Mouse (Mus musculus) kidney, postnatal 14 days (tissue): ENCODE data around the gene Ric8b.
A peak's percentile ranks its signal among the peaks of the same experiment; 100 is the strongest.

ENCODE experiments used
- DNase-seq: peaks from one replicate; pipeline ENCODE4 v3.0.0; 2022; ENCODE audit warnings: mixed read lengths

Ric8b gene

GRCm38 (mm10) chr10:85007861-85008840 lies 90.7 kb downstream of the Ric8b start:
- DNase-seq = no peak

- no peak for DNase-seq
Observed at GRCm38 (mm10) chr10:85011066-85011465, 93.7 kb downstream of the Ric8b start.

- peak; percentile 53 for DNase-seq
Observed at GRCm38 (mm10) chr10:85013464-85013863, 96.0 kb downstream of the Ric8b start.

- DNase-seq = no peak
Observed at GRCm38 (mm10) chr10:85013924-85014428, 96.6 kb downstream of the Ric8b start.

- DNase-seq = no peak
Observed at GRCm38 (mm10) chr10:85014456-85014976, 97.1 kb downstream of the Ric8b start.

- no peak for DNase-seq
Observed at GRCm38 (mm10) chr10:85022647-85023312, 105.4 kb downstream of the Ric8b start.

GRCm38 (mm10) chr10:85023313-85023666 lies 105.9 kb downstream of the Ric8b start:
- no peak for DNase-seq

- DNase-seq = no peak
Observed at GRCm38 (mm10) chr10:85025799-85026424, 108.5 kb downstream of the Ric8b start.

- DNase-seq = no peak
Observed at GRCm38 (mm10) chr10:85027619-85028175, 110.3 kb downstream of the Ric8b start.

- no peak for DNase-seq
Observed at GRCm38 (mm10) chr10:85035131-85035725, 117.8 kb downstream of the Ric8b start.

- no peak for DNase-seq
Observed at GRCm38 (mm10) chr10:85038147-85038546, 120.7 kb downstream of the Ric8b start.

GRCm38 (mm10) chr10:85038852-85039251 lies 121.4 kb downstream of the Ric8b start:
- no peak for DNase-seq

GRCm38 (mm10) chr10:85044191-85044711 lies 126.8 kb downstream of the Ric8b start:
- DNase-seq = no peak

- DNase-seq = peak; percentile 70
Observed at GRCm38 (mm10) chr10:85044732-85045720, 127.6 kb downstream of the Ric8b start.

- peak; percentile 34 for DNase-seq
Observed at GRCm38 (mm10) chr10:85046585-85046984, 129.2 kb downstream of the Ric8b start.

GRCm38 (mm10) chr10:85048008-85048407 lies 130.6 kb downstream of the Ric8b start:
- DNase-seq = no peak

GRCm38 (mm10) chr10:85050668-85051208 lies 133.3 kb downstream of the Ric8b start:
- no peak for DNase-seq

- DNase-seq = no peak
Observed at GRCm38 (mm10) chr10:85052451-85052850, 135.0 kb downstream of the Ric8b start.

GRCm38 (mm10) chr10:85054876-85055275 lies 137.5 kb downstream of the Ric8b start:
- DNase-seq = no peak
